Mouse (Mus musculus): Measurements from ENCODE around the gene Apol9b. TPM values are rescaled to one million over a fixed set of nuclear protein-coding genes. Genes with fewer than 3 reads are reported as not detected.

The Apol9b gene
- total and polyA plus RNA-seq, 2 experiments = 148 to 174 TPM

- Histone ChIP-seq H3K27me3 (ENCODE audit: control insufficient read depth, insufficient read depth, low read length) (no peaks in the 10 kb centered on the region), H3K79me2 (ENCODE audit: control insufficient read depth, insufficient read depth, low read length) (no peaks in the 10 kb centered on the region), H3K27ac (replicated peaks; ENCODE audit: insufficient read depth, low read depth, low read length) (no peak overlapping the region), H3K4me1 (ENCODE audit: control insufficient read depth, insufficient read depth, low read length) (peaks cover 23% of the 10 kb centered on the region), H3K36me3 (ENCODE audit: control insufficient read depth, insufficient read depth, low read length) (no peaks in the 10 kb centered on the region), H3K9ac (ENCODE audit: low read depth, low read length) (no peak overlapping the region), H3K4me3 (ENCODE audit: insufficient read depth, low read depth, low read length) (no peak overlapping the region)
- no peak for DNase-seq (ENCODE audit: extremely low read depth, low read depth, low spot score)
- WGBS = 95% methylated on average over 10 of the region's 10 CpGs
- TF ChIP-seq CTCF (IDR thresholded peaks at IDR 0.05; ENCODE audit: low read depth, low read length) (no peak), POLR2A (IDR thresholded peaks at IDR 0.05; ENCODE audit: extremely low read depth, insufficient read depth, low read length) (no peak)
These were observed 20.9 kb downstream of the Apol9b start for GRCm38 (mm10) chr15:77749717-77750116.

GRCm38 (mm10) chr15:77750461-77750860, 21.6 kb downstream of the Apol9b start:
- peak; percentile 81 for DNase-seq (ENCODE audit: extremely low read depth, low read depth, low spot score)
- no peak overlapping the region for H3K4me3 ChIP-seq (ENCODE audit: insufficient read depth, low read depth, low read length)
- no peak overlapping the region for H3K9ac ChIP-seq (ENCODE audit: low read depth, low read length)
- TF ChIP-seq POLR2A (IDR thresholded peaks at IDR 0.05; ENCODE audit: extremely low read depth, insufficient read depth, low read length) (no peak), CTCF (IDR thresholded peaks at IDR 0.05; ENCODE audit: low read depth, low read length) (peak; percentile 74)
- no peaks in the 10 kb centered on the region for H3K27me3 ChIP-seq (ENCODE audit: control insufficient read depth, insufficient read depth, low read length)
- no peak overlapping the region for H3K27ac ChIP-seq (replicated peaks; ENCODE audit: insufficient read depth, low read depth, low read length)
- 20% methylated on average over 1 of the region's 1 CpGs for WGBS
- H3K36me3 ChIP-seq (ENCODE audit: control insufficient read depth, insufficient read depth, low read length) = no peaks in the 10 kb centered on the region
- no peaks in the 10 kb centered on the region for H3K79me2 ChIP-seq (ENCODE audit: control insufficient read depth, insufficient read depth, low read length)
- H3K4me1 ChIP-seq (ENCODE audit: control insufficient read depth, insufficient read depth, low read length) = peaks cover 20% of the 10 kb centered on the region

GRCm38 (mm10) chr15:77752443-77752842, 23.6 kb downstream of the Apol9b start:
- WGBS = 61% methylated on average over 11 of the region's 11 CpGs
- H3K36me3 ChIP-seq (ENCODE audit: control insufficient read depth, insufficient read depth, low read length) = no peaks in the 10 kb centered on the region
- H3K9ac ChIP-seq (ENCODE audit: low read depth, low read length) = no peak overlapping the region
- no peaks in the 10 kb centered on the region for H3K27me3 ChIP-seq (ENCODE audit: control insufficient read depth, insufficient read depth, low read length)
- H3K4me1 ChIP-seq (ENCODE audit: control insufficient read depth, insufficient read depth, low read length) = peaks cover 8% of the 10 kb centered on the region
- H3K79me2 ChIP-seq (ENCODE audit: control insufficient read depth, insufficient read depth, low read length) = no peaks in the 10 kb centered on the region
- no peak overlapping the region for H3K4me3 ChIP-seq (ENCODE audit: insufficient read depth, low read depth, low read length)
- no peak overlapping the region for H3K27ac ChIP-seq (replicated peaks; ENCODE audit: insufficient read depth, low read depth, low read length)
- DNase-seq (ENCODE audit: extremely low read depth, low read depth, low spot score) = no peak
- TF ChIP-seq POLR2A (IDR thresholded peaks at IDR 0.05; ENCODE audit: extremely low read depth, insufficient read depth, low read length) = no peak
- TF ChIP-seq CTCF (IDR thresholded peaks at IDR 0.05; ENCODE audit: low read depth, low read length) = no peak

GRCm38 (mm10) chr15:77755132-77755531, 26.3 kb downstream of the Apol9b start:
- no peak for DNase-seq (ENCODE audit: extremely low read depth, low read depth, low spot score)
- TF ChIP-seq CTCF (IDR thresholded peaks at IDR 0.05; ENCODE audit: low read depth, low read length) (no peak), POLR2A (IDR thresholded peaks at IDR 0.05; ENCODE audit: extremely low read depth, insufficient read depth, low read length) (no peak)
- Histone ChIP-seq H3K9ac (ENCODE audit: low read depth, low read length) (no peak overlapping the region), H3K27me3 (ENCODE audit: control insufficient read depth, insufficient read depth, low read length) (no peaks in the 10 kb centered on the region), H3K4me3 (ENCODE audit: insufficient read depth, low read depth, low read length) (no peak overlapping the region), H3K79me2 (ENCODE audit: control insufficient read depth, insufficient read depth, low read length) (no peaks in the 10 kb centered on the region), H3K27ac (replicated peaks; ENCODE audit: insufficient read depth, low read depth, low read length) (no peak overlapping the region), H3K4me1 (ENCODE audit: control insufficient read depth, insufficient read depth, low read length) (peaks cover 1% of the 10 kb centered on the region; the same call in 1 of the 2 replicates), H3K36me3 (ENCODE audit: control insufficient read depth, insufficient read depth, low read length) (no peaks in the 10 kb centered on the region; the same call in 1 of the 2 replicates)
- no CpG with 5 or more reads among the region's 2 CpGs for WGBS

DNA sequence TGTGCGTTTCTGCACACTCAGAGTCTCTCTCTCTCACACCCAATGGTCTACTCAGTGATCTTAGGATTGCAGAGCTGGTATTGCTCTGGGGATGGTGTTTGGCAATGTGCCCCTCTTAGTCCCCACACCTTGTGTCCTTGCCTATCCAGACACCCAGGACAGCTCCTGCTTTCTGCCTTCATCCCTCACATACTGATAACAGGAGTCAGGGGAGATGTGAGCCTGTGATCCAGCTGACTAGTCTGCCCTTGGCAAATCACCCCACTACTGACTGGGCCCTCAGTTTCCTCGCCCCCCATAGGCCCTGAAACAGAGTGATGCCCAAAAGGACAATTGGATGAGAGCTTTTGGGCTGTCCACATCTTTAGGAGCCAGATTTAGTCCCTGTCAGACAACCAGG, 27.2 kb downstream of the Apol9b start:
- no peak for TF ChIP-seq CTCF (IDR thresholded peaks at IDR 0.05; ENCODE audit: low read depth, low read length)
- TF ChIP-seq POLR2A (IDR thresholded peaks at IDR 0.05; ENCODE audit: extremely low read depth, insufficient read depth, low read length) = no peak
- Histone ChIP-seq H3K27ac (replicated peaks; ENCODE audit: insufficient read depth, low read depth, low read length) (no peak overlapping the region), H3K36me3 (ENCODE audit: control insufficient read depth, insufficient read depth, low read length) (peaks cover 3% of the 10 kb centered on the region; the same call in 1 of the 2 replicates), H3K4me1 (ENCODE audit: control insufficient read depth, insufficient read depth, low read length) (peaks cover 1% of the 10 kb centered on the region; the same call in 1 of the 2 replicates), H3K4me3 (ENCODE audit: insufficient read depth, low read depth, low read length) (no peak overlapping the region), H3K27me3 (ENCODE audit: control insufficient read depth, insufficient read depth, low read length) (no peaks in the 10 kb centered on the region), H3K79me2 (ENCODE audit: control insufficient read depth, insufficient read depth, low read length) (no peaks in the 10 kb centered on the region), H3K9ac (ENCODE audit: low read depth, low read length) (no peak overlapping the region)
- DNase-seq (ENCODE audit: extremely low read depth, low read depth, low spot score) = no peak
- 67% methylated on average over 2 of the region's 2 CpGs for WGBS

DNA sequence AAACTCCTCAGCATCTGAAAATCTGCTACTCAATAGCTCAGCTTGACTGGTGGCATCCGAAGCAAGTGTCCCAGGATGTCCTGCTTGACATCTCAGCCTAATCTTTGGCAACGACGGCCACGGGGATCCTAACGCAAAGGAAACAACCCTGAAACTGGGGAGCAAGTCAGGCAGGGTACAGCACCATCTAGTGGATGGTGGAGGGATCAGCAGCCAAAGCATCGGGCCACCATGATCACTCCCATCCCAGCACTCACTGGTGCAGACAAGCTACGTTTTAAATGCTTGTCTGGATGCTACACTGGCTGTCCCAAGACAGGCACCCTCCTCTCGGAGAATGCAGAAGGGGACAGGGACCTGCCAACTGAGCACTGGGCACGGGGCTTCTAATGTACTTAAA, 28.0 kb downstream of the Apol9b start, which contains the start of gene Apol8:
Gene Apol8, minus strand, starts transcription at position 156 of the 400 bp plus-strand sequence.
- Histone ChIP-seq H3K27ac (replicated peaks; ENCODE audit: insufficient read depth, low read depth, low read length) (no peak within 1 kb of the TSS), H3K27me3 (ENCODE audit: control insufficient read depth, insufficient read depth, low read length) (no peaks in the 10 kb centered on the region), H3K9ac (ENCODE audit: low read depth, low read length) (no peak within 1 kb of the TSS), H3K4me3 (ENCODE audit: insufficient read depth, low read depth, low read length) (no peak within 1 kb of the TSS), H3K4me1 (ENCODE audit: control insufficient read depth, insufficient read depth, low read length) (peaks cover 1% of the 10 kb centered on the region; the same call in 1 of the 2 replicates), H3K79me2 (ENCODE audit: control insufficient read depth, insufficient read depth, low read length) (no peaks in the 10 kb centered on the region), H3K36me3 (ENCODE audit: control insufficient read depth, insufficient read depth, low read length) (peaks cover 3% of the 10 kb centered on the region; the same call in 1 of the 2 replicates)
- no peak for TF ChIP-seq POLR2A (IDR thresholded peaks at IDR 0.05; ENCODE audit: extremely low read depth, insufficient read depth, low read length)
- TF ChIP-seq CTCF (IDR thresholded peaks at IDR 0.05; ENCODE audit: low read depth, low read length) = peak; percentile 98
- DNase-seq (ENCODE audit: extremely low read depth, low read depth, low spot score) = peak; percentile 35
- 2% methylated on average over 9 of the region's 9 CpGs for WGBS

Measured in liver, adult 2 months (tissue).